10 mouse cellular contexts compared by ENCODE assay signal in the genomic region with DNA sequence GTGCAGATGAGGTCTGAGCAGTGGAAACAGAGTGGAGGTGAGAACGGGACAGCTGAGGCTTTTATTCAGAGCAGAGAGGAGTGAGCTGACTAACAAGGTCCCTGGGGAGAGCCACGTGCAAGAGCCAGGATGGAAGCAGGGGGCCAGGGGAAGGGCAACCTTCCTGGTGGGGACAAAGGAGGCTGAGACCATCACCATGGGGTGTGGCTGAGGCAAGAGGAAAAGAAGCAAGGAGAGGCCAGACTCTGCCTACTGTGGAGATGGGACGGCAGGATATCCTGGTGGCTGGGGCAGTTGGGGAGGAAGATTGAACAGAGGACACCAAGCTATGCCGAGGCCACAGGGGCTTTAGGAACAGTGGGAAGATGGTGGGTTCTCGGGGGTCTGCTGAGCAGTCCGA. TPM values are rescaled to one million over a fixed set of nuclear protein-coding genes. Genes with fewer than 3 reads are reported as not detected.
DNase-seq lines count a peak whose midpoint lies in the region; ATAC-seq lines count a peak whose summit lies in the region.
"Had no signal": no experiment of that assay in that cellular context is flagged by ENCODE, and none has a peak within 500 bp of the region (broad histone marks: within the 10 kb centered on the region; RNA-seq: fewer than 3 reads in every experiment).

No protein-coding gene starts in this region.

- no peaks in the 10 kb centered on the region for H3K9me3 ChIP-seq in hindbrain, embryonic 12.5 days (replicated peaks)
- H3K9me3 ChIP-seq in hindbrain, embryonic 16.5 days (ENCODE audit: control insufficient read depth, low read length), result no peaks in the 10 kb centered on the region
- H3K9me3 ChIP-seq in embryonic facial prominence, embryonic 13.5 days, result no peaks in the 10 kb centered on the region

- no peak overlapping the region for H3K4me2 ChIP-seq in hindbrain, embryonic 12.5 days (replicated peaks)
- no peak overlapping the region for H3K4me2 ChIP-seq in hindbrain, embryonic 16.5 days (ENCODE audit: low read length)
- H3K4me2 ChIP-seq in embryonic facial prominence, embryonic 13.5 days, result no peak overlapping the region
- H3K4me2 ChIP-seq: liver, embryonic 11.5 days had no signal

- no peak for ATAC-seq in hindbrain, embryonic 12.5 days (ENCODE audit: low FRiP score)
- no peak for ATAC-seq in hindbrain, embryonic 16.5 days
- no peak for ATAC-seq in embryonic facial prominence, embryonic 13.5 days (ENCODE audit: insufficient number of reproducible peaks, insufficient read depth, low FRiP score, low TSS enrichment, low read depth)
- ATAC-seq in megakaryocyte, adult 5-6 weeks (ENCODE audit: poor library complexity, severe bottlenecking), result no peak

- no peaks in the 10 kb centered on the region for H3K27me3 ChIP-seq in hindbrain, embryonic 12.5 days
- H3K27me3 ChIP-seq in hindbrain, embryonic 16.5 days (replicated peaks; ENCODE audit: control insufficient read depth, insufficient read depth, low read length), result no peaks in the 10 kb centered on the region
- no peaks in the 10 kb centered on the region for H3K27me3 ChIP-seq in embryonic facial prominence, embryonic 13.5 days

- peak overlapping the region; percentile 45; the same call in 1 of the 2 replicates for H3K27ac ChIP-seq in hindbrain, embryonic 12.5 days
- no peak overlapping the region for H3K27ac ChIP-seq in hindbrain, embryonic 16.5 days (ENCODE audit: low read depth, low read length)
- H3K27ac ChIP-seq in embryonic facial prominence, embryonic 13.5 days, result 0 out of 2 replicates have a peak overlapping the region, but pooled peaks have one; percentile 2

- no peak overlapping the region for H3K9ac ChIP-seq in hindbrain, embryonic 12.5 days
- no peak overlapping the region for H3K9ac ChIP-seq in hindbrain, embryonic 16.5 days (ENCODE audit: low read depth, low read length)
- H3K9ac ChIP-seq in embryonic facial prominence, embryonic 13.5 days, result no peak overlapping the region

- WGBS in hindbrain, embryonic 12.5 days, result 26% methylated on average over 6 of the region's 6 CpGs
- 29% methylated on average over 6 of the region's 6 CpGs for WGBS in hindbrain, embryonic 16.5 days
- 40% methylated on average over 6 of the region's 6 CpGs for WGBS in embryonic facial prominence, embryonic 13.5 days

- H3K4me3 ChIP-seq in hindbrain, embryonic 12.5 days, result no peak overlapping the region
- H3K4me3 ChIP-seq in hindbrain, embryonic 16.5 days (ENCODE audit: low read length), result no peak overlapping the region
- no peak overlapping the region for H3K4me3 ChIP-seq in embryonic facial prominence, embryonic 13.5 days

- no peaks in the 10 kb centered on the region for H3K36me3 ChIP-seq in hindbrain, embryonic 12.5 days
- H3K36me3 ChIP-seq in hindbrain, embryonic 16.5 days (ENCODE audit: control insufficient read depth, insufficient read depth, low read length), result no peaks in the 10 kb centered on the region
- H3K36me3 ChIP-seq in embryonic facial prominence, embryonic 13.5 days, result 0 out of 2 replicates have a peak, but pooled peaks cover 3% of the 10 kb centered on the region

- H3K4me1 ChIP-seq in hindbrain, embryonic 12.5 days, result peaks cover 57% of the 10 kb centered on the region
- peaks cover 10% of the 10 kb centered on the region for H3K4me1 ChIP-seq in hindbrain, embryonic 16.5 days (ENCODE audit: control insufficient read depth, insufficient read depth, low read depth, low read length)
- peaks cover 33% of the 10 kb centered on the region for H3K4me1 ChIP-seq in embryonic facial prominence, embryonic 13.5 days

- peak; percentile 21 for DNase-seq in R1 (ENCODE audit: low read depth, low spot score)
- DNase-seq in kidney, postnatal 14 days, result peak; percentile 50
- DNase-seq in spleen, postnatal 10 days (ENCODE audit: low spot score in 2 of 2), result no peak
- DNase-seq: cerebellum, adult 18-20 months; gastrocnemius, postnatal 25 days had no signal

RNA-seq across cellular contexts. Expression of gene Prex1, which starts 26.7 kb away (rescaled TPM):
- 40.8 and 43.8 TPM in 2 replicates for polyA plus RNA-seq in hindbrain, embryonic 12.5 days (2016; fragmentation: Nextera tagmentation; extraction: Ambion mirVana)
- 27.3 and 32.5 TPM in 2 replicates for polyA plus RNA-seq in hindbrain, embryonic 16.5 days (2015; fragmentation: Nextera tagmentation; extraction: Ambion mirVana)
- 28.4 and 28.5 TPM in 2 replicates for polyA plus RNA-seq in embryonic facial prominence, embryonic 13.5 days (2015; fragmentation: Nextera tagmentation; extraction: Ambion mirVana)
- 75.3 and 85.4 TPM in 2 replicates for total RNA-seq in megakaryocyte, adult 5-6 weeks (2015)
- 61.1 and 73.3 TPM in 2 replicates for total RNA-seq in megakaryocyte, adult 5-6 weeks (2017)

Comparison
In these comparisons a context has a peak if more than half of its experiments do, and no peak if none do; other contexts are left out.
1. DNase-seq: peak in R1 (single experiment) and kidney, postnatal 14 days (single experiment); none in spleen, postnatal 10 days (0 of 2).